Mouse (Mus musculus) MEL (cell line): ENCODE measurements at regions not wholly inside any gene's neighbourhood (a gene's known extent, or its start where the extent isn't known, plus 50 kb on each side); places are given as distances from the start of the nearest gene placed in this dataset.

Experiments used
- CTCF ChIP-seq, 3 experiments: IDR thresholded peaks in 2 of 3; conservative IDR thresholded peaks in 1 of 3; 2 replicates each; pipeline ENCODE4 v1.5.1; 2011 to 2012; ENCODE audit warnings: low read length in 3 of 3, low read depth in 2 of 3, mild to moderate bottlenecking in 2 of 3, improper control_type of control experiment in 1 of 3, inconsistent platforms in 1 of 3, mixed read lengths in 1 of 3, moderate library complexity in 1 of 3; ENCODE audit not compliant: control insufficient read depth in 1 of 3, insufficient read depth in 1 of 3, poor library complexity in 1 of 3, severe bottlenecking in 1 of 3
- MAX ChIP-seq: IDR thresholded peaks from 2 replicates; pipeline ENCODE4 v1.6.1; 2011; ENCODE audit warnings: low read length, improper control_type of control experiment
- POLR2A ChIP-seq, 2 experiments: IDR thresholded peaks; 2 replicates each; pipeline ENCODE4 v1.6.1; 2011 to 2012; ENCODE audit warnings: low read length in 2 of 2, mild to moderate bottlenecking in 2 of 2, control low read depth in 1 of 2, improper control_type of control experiment in 1 of 2, low read depth in 1 of 2, moderate library complexity in 1 of 2; ENCODE audit not compliant: control insufficient read depth in 1 of 2, insufficient read depth in 1 of 2, poor library complexity in 1 of 2
- POLR2AphosphoS2 ChIP-seq: IDR thresholded peaks from 2 replicates; pipeline ENCODE4 v1.6.1; 2011; ENCODE audit warnings: low read length, improper control_type of control experiment
- POLR2AphosphoS5 ChIP-seq: IDR thresholded peaks from 2 replicates; pipeline ENCODE4 v1.6.1; 2012; ENCODE audit warnings: low read depth, borderline replicate concordance, mild to moderate bottlenecking, inconsistent platforms, low read length, moderate library complexity, mixed read lengths
- TBP ChIP-seq: IDR thresholded peaks from 2 replicates; pipeline ENCODE4 v1.8.0; 2011; ENCODE audit warnings: low read depth, low read length, improper control_type of control experiment
- USF1 ChIP-seq: IDR thresholded peaks from 2 replicates; pipeline ENCODE4 v1.6.1; 2014; ENCODE audit warnings: low read depth, mild to moderate bottlenecking, inconsistent platforms, low read length, improper control_type of control experiment, moderate library complexity
- ZMIZ1 ChIP-seq: IDR thresholded peaks from 2 replicates; pipeline ENCODE4 v1.6.1; 2012; ENCODE audit warnings: low read depth, mild to moderate bottlenecking, inconsistent platforms, low read length, improper control_type of control experiment, moderate library complexity

GRCm38 (mm10) chr8:11092348-11092747, 84.1 kb upstream of the Irs2 start:
- TF ChIP-seq POLR2AphosphoS5 = no peak
- TF ChIP-seq USF1 = no peak
- no peak for TF ChIP-seq ZMIZ1
- no peak for TF ChIP-seq CTCF (IDR thresholded peaks at IDR 0.05 in 2 of 3, conservative IDR thresholded peaks at IDR 0.05 in 1 of 3; ENCODE audit: control insufficient read depth in 1 of 3, insufficient read depth in 1 of 3, low read depth in 2 of 3, low read length in 3 of 3, poor library complexity in 1 of 3, severe bottlenecking in 1 of 3)
- no peak for TF ChIP-seq POLR2AphosphoS2
- no peak for TF ChIP-seq POLR2A (IDR thresholded peaks at IDR 0.05; ENCODE audit: control insufficient read depth in 1 of 2, insufficient read depth in 1 of 2, low read depth in 1 of 2, low read length in 2 of 2, poor library complexity in 1 of 2)
- TF ChIP-seq TBP = no peak
- TF ChIP-seq MAX = no peak
